Mouse (Mus musculus) brain, embryonic 14.5 days (tissue): ENCODE results near the gene Trat1.

ENCODE experiments used
- CTCF ChIP-seq: fragments of 200-500 bp; IDR thresholded peaks from 2 replicates; pipeline ENCODE4 v1.5.1; 2012; ENCODE audit warnings: inconsistent platforms, mild to moderate bottlenecking, moderate library complexity, borderline replicate concordance; ENCODE audit not compliant: insufficient read depth, insufficient read length; ENCODE audit errors: extremely low read depth
- POLR2A ChIP-seq: fragments of 200-500 bp; IDR thresholded peaks from 2 replicates; pipeline ENCODE4 v1.6.1; 2012; ENCODE audit warnings: mild to moderate bottlenecking, inconsistent platforms, borderline replicate concordance; ENCODE audit not compliant: poor library complexity, insufficient read depth, insufficient read length, severe bottlenecking; ENCODE audit errors: extremely low read depth

DNA sequence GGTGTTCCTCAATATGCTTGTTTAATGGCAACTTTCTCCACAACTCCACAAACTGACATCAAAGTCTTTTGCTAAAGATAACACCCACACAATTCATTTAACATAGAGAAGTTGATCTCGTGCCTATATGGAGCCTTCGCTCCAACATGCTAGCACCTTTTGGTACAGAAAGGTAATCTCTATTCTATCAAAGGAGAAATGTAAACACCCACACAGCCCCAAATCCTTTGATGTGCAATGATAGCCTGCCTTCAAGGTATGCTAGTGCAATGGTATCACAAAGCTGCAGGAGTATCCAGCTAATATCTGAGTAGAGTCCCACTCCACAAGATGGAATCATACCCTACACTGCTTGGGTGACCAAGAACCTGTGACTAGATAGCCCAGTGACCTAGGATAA, 26.4 kb downstream of the Trat1 start:
- TF ChIP-seq CTCF (no peak), POLR2A (no peak)
